Mouse (Mus musculus): ENCODE results near the gene Scrn1.

Scrn1 gene

GRCm38 (mm10) chr6:54564506-54564991, 1.7 kb downstream of the Scrn1 start:
- no peak for DNase-seq

- DNase-seq = no peak
Measured at GRCm38 (mm10) chr6:54563561-54563960, 2.7 kb downstream of the Scrn1 start.

GRCm38 (mm10) chr6:54562018-54562809, 4.1 kb downstream of the Scrn1 start:
- no peak for DNase-seq

- DNase-seq = no peak
Measured at GRCm38 (mm10) chr6:54558466-54558865, 7.8 kb downstream of the Scrn1 start.

GRCm38 (mm10) chr6:54557671-54558070, 8.6 kb downstream of the Scrn1 start:
- DNase-seq = no peak

GRCm38 (mm10) chr6:54555816-54556215, 10.5 kb downstream of the Scrn1 start:
- DNase-seq = no peak

GRCm38 (mm10) chr6:54554341-54555110, 11.8 kb downstream of the Scrn1 start:
- DNase-seq = no peak

- no peak for DNase-seq
Measured at GRCm38 (mm10) chr6:54553632-54554031, 12.7 kb downstream of the Scrn1 start.

GRCm38 (mm10) chr6:54552721-54553413, 13.4 kb downstream of the Scrn1 start:
- DNase-seq = no peak

GRCm38 (mm10) chr6:54550801-54551323, 15.4 kb downstream of the Scrn1 start:
- no peak for DNase-seq

- no peak for DNase-seq
Measured at GRCm38 (mm10) chr6:54549311-54549710, 17.0 kb downstream of the Scrn1 start.

GRCm38 (mm10) chr6:54548314-54549019, 17.8 kb downstream of the Scrn1 start:
- DNase-seq = no peak

- DNase-seq = no peak
Measured at GRCm38 (mm10) chr6:54543646-54544045, 22.6 kb downstream of the Scrn1 start.

- DNase-seq = no peak
Measured at GRCm38 (mm10) chr6:54542836-54543235, 23.5 kb downstream of the Scrn1 start.

GRCm38 (mm10) chr6:54540252-54540887, 25.9 kb downstream of the Scrn1 start:
- no peak for DNase-seq

- no peak for DNase-seq
Measured at GRCm38 (mm10) chr6:54539396-54539795, 26.9 kb downstream of the Scrn1 start.

- no peak for DNase-seq
Measured at GRCm38 (mm10) chr6:54538773-54539173, 27.5 kb downstream of the Scrn1 start.

GRCm38 (mm10) chr6:54537053-54537452, 29.2 kb downstream of the Scrn1 start:
- no peak for DNase-seq

- no peak for DNase-seq
Measured at GRCm38 (mm10) chr6:54535485-54535884, 30.8 kb downstream of the Scrn1 start.

- DNase-seq = no peak
Measured at GRCm38 (mm10) chr6:54531048-54531481, 35.2 kb downstream of the Scrn1 start.

GRCm38 (mm10) chr6:54530182-54530581, 36.1 kb downstream of the Scrn1 start:
- DNase-seq = no peak

GRCm38 (mm10) chr6:54528666-54529065, 37.6 kb downstream of the Scrn1 start:
- no peak for DNase-seq

Measured in thymus, postnatal 25 days (tissue).